Mouse (Mus musculus): ENCODE measurements around the gene Pkm. TPM values are rescaled to one million over a fixed set of nuclear protein-coding genes. Genes with fewer than 3 reads are reported as not detected.
A peak's percentile ranks its signal among the peaks of the same experiment; 100 is the strongest.

Pkm gene
- polyA plus RNA-seq, 1 experiment from 2014 or later = 1,694 TPM

DNA sequence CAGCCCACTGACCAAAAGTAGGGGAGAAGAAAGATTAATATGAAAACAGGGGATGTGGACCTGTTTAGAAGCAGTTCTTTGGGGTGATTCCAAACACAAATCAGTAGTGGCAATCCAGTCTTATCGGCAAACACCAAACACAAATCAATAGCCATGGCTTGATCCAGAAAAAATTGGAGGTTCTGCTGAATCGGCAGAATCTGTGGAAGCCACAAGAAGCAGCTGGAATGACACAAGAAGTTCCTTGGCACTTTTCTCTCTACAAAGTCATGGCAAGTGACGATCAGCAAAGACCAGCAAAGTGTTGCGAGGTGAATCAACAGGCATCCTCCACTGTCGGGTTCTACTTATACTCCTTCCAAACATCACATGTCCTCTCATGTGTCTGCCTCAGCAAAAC lies 65.0 kb downstream of the Pkm start:
- ATAC-seq (ENCODE audit: low FRiP score, low read depth) = no peak
- H3K27ac ChIP-seq (replicated peaks) = no peak overlapping the region
- no peak overlapping the region for H3K9ac ChIP-seq (replicated peaks)
- peaks cover 10% of the 10 kb centered on the region; the same call in 1 of the 2 replicates for H3K4me1 ChIP-seq
- no peak overlapping the region for H3K4me3 ChIP-seq
- H3K27me3 ChIP-seq = 0 out of 2 replicates have a peak, but pooled peaks cover 8% of the 10 kb centered on the region
- 87% methylated on average over 5 of the region's 5 CpGs for WGBS
- H3K9me3 ChIP-seq = no peaks in the 10 kb centered on the region
- H3K4me2 ChIP-seq (replicated peaks) = no peak overlapping the region
- no peaks in the 10 kb centered on the region for H3K36me3 ChIP-seq

- Histone ChIP-seq H3K9ac (replicated peaks) (no peak overlapping the region), H3K36me3 (no peaks in the 10 kb centered on the region), H3K27me3 (0 out of 2 replicates have a peak, but pooled peaks cover 8% of the 10 kb centered on the region), H3K4me1 (peaks cover 10% of the 10 kb centered on the region; the same call in 1 of the 2 replicates), H3K9me3 (no peaks in the 10 kb centered on the region), H3K27ac (replicated peaks) (no peak overlapping the region), H3K4me3 (no peak overlapping the region), H3K4me2 (replicated peaks) (peak overlapping the region; percentile 37; the same call in 1 of the 2 replicates)
- 19% methylated on average over 10 of the region's 10 CpGs for WGBS
- no peak for ATAC-seq (ENCODE audit: low FRiP score, low read depth)
Measured at GRCm38 (mm10) chr9:59723096-59723657, 67.0 kb downstream of the Pkm start.

DNA sequence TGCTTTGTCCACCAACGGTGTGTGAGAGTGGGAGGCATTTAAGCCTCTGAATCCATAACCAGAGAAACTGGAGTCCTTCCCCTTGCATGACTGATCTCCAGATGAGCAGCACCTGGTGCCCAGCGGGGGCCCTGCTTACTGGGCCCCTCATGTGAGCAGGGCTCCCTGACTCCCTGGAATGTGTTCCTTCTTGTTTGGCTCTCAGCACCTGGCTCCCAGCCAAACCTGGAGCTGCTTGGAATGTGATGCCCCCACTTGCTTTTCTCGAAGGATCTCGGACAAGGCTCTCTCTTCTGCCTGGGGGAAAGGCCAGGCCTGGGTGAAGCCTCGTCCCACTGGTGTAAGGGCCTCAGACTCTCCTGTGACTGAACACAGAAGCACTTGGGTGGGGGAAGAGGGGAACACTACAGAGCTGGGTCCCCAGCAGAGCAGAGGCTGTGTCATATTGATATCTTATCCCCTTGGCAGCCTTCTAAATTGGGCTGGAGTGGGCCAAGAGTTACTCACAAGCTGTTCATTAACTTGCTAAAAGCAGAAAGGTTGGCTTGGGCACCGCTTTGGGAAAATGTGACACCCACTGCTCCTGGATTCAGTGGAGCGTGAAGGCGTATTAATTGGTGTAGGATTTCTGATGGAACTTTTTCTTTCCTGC lies 67.7 kb downstream of the Pkm start:
- Histone ChIP-seq H3K27me3 (0 out of 2 replicates have a peak, but pooled peaks cover 8% of the 10 kb centered on the region), H3K4me3 (no peak overlapping the region), H3K9me3 (no peaks in the 10 kb centered on the region), H3K27ac (replicated peaks) (no peak overlapping the region), H3K4me2 (replicated peaks) (no peak overlapping the region), H3K36me3 (no peaks in the 10 kb centered on the region), H3K4me1 (peaks cover 10% of the 10 kb centered on the region; the same call in 1 of the 2 replicates), H3K9ac (replicated peaks) (no peak overlapping the region)
- 70% methylated on average over 8 of the region's 8 CpGs for WGBS
- ATAC-seq (ENCODE audit: low FRiP score, low read depth) = no peak

- H3K9me3 ChIP-seq = no peaks in the 10 kb centered on the region
- 0 out of 2 replicates have a peak, but pooled peaks cover 8% of the 10 kb centered on the region for H3K27me3 ChIP-seq
- H3K4me2 ChIP-seq (replicated peaks) = no peak overlapping the region
- H3K4me1 ChIP-seq = peaks cover 10% of the 10 kb centered on the region; the same call in 1 of the 2 replicates
- H3K36me3 ChIP-seq = no peaks in the 10 kb centered on the region
- no peak overlapping the region for H3K27ac ChIP-seq (replicated peaks)
- ATAC-seq (ENCODE audit: low FRiP score, low read depth) = no peak
- H3K4me3 ChIP-seq = no peak overlapping the region
- no peak overlapping the region for H3K9ac ChIP-seq (replicated peaks)
- WGBS = 87% methylated on average over 10 of the region's 10 CpGs
Measured at GRCm38 (mm10) chr9:59725515-59725914, 69.3 kb downstream of the Pkm start.

- WGBS = 86% methylated on average over 11 of the region's 11 CpGs
- Histone ChIP-seq H3K4me1 (peaks cover 10% of the 10 kb centered on the region; the same call in 1 of the 2 replicates), H3K9ac (replicated peaks) (no peak overlapping the region), H3K4me3 (no peak overlapping the region), H3K4me2 (replicated peaks) (no peak overlapping the region), H3K9me3 (no peaks in the 10 kb centered on the region), H3K27me3 (no peaks in the 10 kb centered on the region), H3K36me3 (no peaks in the 10 kb centered on the region), H3K27ac (replicated peaks) (no peak overlapping the region)
- no peak for ATAC-seq (ENCODE audit: low FRiP score, low read depth)
Measured at GRCm38 (mm10) chr9:59727569-59728286, 71.6 kb downstream of the Pkm start.

Other genes starting within 250 kb of the Pkm start
- gene Arih1, start 169.8 kb upstream of the Pkm start, polyA plus RNA-seq (2016; fragmentation: Nextera tagmentation; extraction: Ambion mirVana) = 24.0 and 28.5 TPM in 2 replicates
- 45.5 and 47.7 TPM in 2 replicates for gene Hexa, start 116.8 kb upstream of the Pkm start, polyA plus RNA-seq (2016; fragmentation: Nextera tagmentation; extraction: Ambion mirVana)
- 0.21 TPM in 1 of 2 replicates, not detected in the other for gene Tmem202, start 116.5 kb upstream of the Pkm start, polyA plus RNA-seq (2016; fragmentation: Nextera tagmentation; extraction: Ambion mirVana)
- 22.0 and 22.1 TPM in 2 replicates for gene Celf6, start 78.5 kb upstream of the Pkm start, polyA plus RNA-seq (2016; fragmentation: Nextera tagmentation; extraction: Ambion mirVana)
- 117 and 126 TPM in 2 replicates for gene Parp6, start 39.1 kb upstream of the Pkm start, polyA plus RNA-seq (2016; fragmentation: Nextera tagmentation; extraction: Ambion mirVana)
- gene Gramd2, start 23.8 kb downstream of the Pkm start, polyA plus RNA-seq (2016; fragmentation: Nextera tagmentation; extraction: Ambion mirVana) = 0.38 and 0.40 TPM in 2 replicates
- 17.1 and 17.5 TPM in 2 replicates for gene Senp8, start 94.3 kb downstream of the Pkm start, polyA plus RNA-seq (2016; fragmentation: Nextera tagmentation; extraction: Ambion mirVana)
- gene Myo9a, start 94.5 kb downstream of the Pkm start, polyA plus RNA-seq (2016; fragmentation: Nextera tagmentation; extraction: Ambion mirVana) = 22.9 and 26.2 TPM in 2 replicates